Mouse (Mus musculus) megakaryocyte, embryonic 14.5 days (primary cell): ENCODE measurements around the gene Tmem191c.

Experiments used
- FLI1 ChIP-seq: IDR thresholded peaks from 2 replicates; pipeline ENCODE4 v1.6.1; 2012; ENCODE audit warnings: low read length, inconsistent platforms, mixed read lengths
- GATA1 ChIP-seq: IDR thresholded peaks from 3 replicates; pipeline ENCODE4 v1.6.1; 2012; ENCODE audit warnings: mixed read lengths, low read length, inconsistent platforms, borderline replicate concordance

- no peak for TF ChIP-seq GATA1
- TF ChIP-seq FLI1: no peak
These were observed 41.4 kb upstream of the Tmem191c start for GRCm38 (mm10) chr16:17234499-17234895.
